Mouse (Mus musculus) embryonic facial prominence, embryonic 12.5 days (tissue): ENCODE results near the gene Srarp. TPM values are rescaled to one million over a fixed set of nuclear protein-coding genes. Genes with fewer than 3 reads are reported as not detected.

Experiments used
- ATAC-seq: fragments of 200-750 bp; cut with Nextera tagmentation; 2 replicates; pipeline ENCODE4 v1.8.0; 2017; ENCODE audit not compliant: insufficient number of reproducible peaks, insufficient read depth, low FRiP score, low TSS enrichment
- H3K27ac ChIP-seq: fragments of 300-500 bp; sonication (generic); 2 replicates; pipeline ENCODE4 v1.5.1; 2016; ENCODE audit warnings: mild to moderate bottlenecking
- H3K27me3 ChIP-seq: fragments of 300-500 bp; sonication (generic); 2 replicates; pipeline ENCODE4 v1.6.1; 2016; ENCODE audit warnings: mild to moderate bottlenecking, moderate library complexity
- H3K36me3 ChIP-seq: fragments of 300-500 bp; sonication (generic); 2 replicates; pipeline ENCODE4 v1.6.1; 2016; ENCODE audit warnings: mild to moderate bottlenecking
- H3K4me1 ChIP-seq: fragments of 300-500 bp; sonication (generic); 2 replicates; pipeline ENCODE4 v1.6.1; 2016
- H3K4me2 ChIP-seq: fragments of 300-500 bp; sonication (generic); replicated peaks from 2 replicates; pipeline ENCODE4 v1.6.1; 2016; ENCODE audit warnings: mild to moderate bottlenecking, moderate library complexity
- H3K4me3 ChIP-seq: fragments of 300-500 bp; sonication (generic); 2 replicates; pipeline ENCODE4 v1.5.1; 2016; ENCODE audit warnings: mild to moderate bottlenecking
- H3K9ac ChIP-seq: fragments of 300-500 bp; sonication (generic); 2 replicates; pipeline ENCODE4 v1.6.1; 2016; ENCODE audit warnings: mild to moderate bottlenecking, moderate library complexity
- H3K9me3 ChIP-seq: fragments of 300-500 bp; sonication (generic); 2 replicates; pipeline ENCODE4 v1.6.1; 2016; ENCODE audit warnings: mild to moderate bottlenecking, moderate library complexity
- WGBS: fragments of 180-500 bp; shearing (Covaris S2); methylation state at CpG from one replicate; pipeline ENCODE4 v1.1.7; 2016; 5-methylcytosine and 5-hydroxymethylcytosine counted together
- polyA plus RNA-seq: library from polyadenylated mRNA; unstranded; fragments of >200 nt; fragmentation: Nextera tagmentation; extraction: Ambion mirVana; gene quantifications from 2 replicates; pipeline ENCODE4 v1.2.1, GENCODE M21; 2016

The Srarp gene
- polyA plus RNA-seq, 1 experiment from 2014 or later, result not detected

GRCm38 (mm10) chr4:141439083-141439803, 3.3 kb upstream of the Srarp start:
- no peak overlapping the region for H3K9ac ChIP-seq
- H3K4me2 ChIP-seq, result no peak overlapping the region
- no peak overlapping the region for H3K4me3 ChIP-seq
- WGBS, result 86% methylated on average over 12 of the region's 12 CpGs
- no peak overlapping the region for H3K27ac ChIP-seq
- no peaks in the 10 kb centered on the region for H3K4me1 ChIP-seq
- no peaks in the 10 kb centered on the region for H3K9me3 ChIP-seq
- no peaks in the 10 kb centered on the region for H3K36me3 ChIP-seq
- H3K27me3 ChIP-seq, result no peaks in the 10 kb centered on the region
- no peak for ATAC-seq

GRCm38 (mm10) chr4:141433191-141433590, 2.7 kb downstream of the Srarp start:
- Histone ChIP-seq H3K4me2 (no peak overlapping the region), H3K27ac (no peak overlapping the region), H3K4me1 (no peaks in the 10 kb centered on the region), H3K9ac (no peak overlapping the region), H3K27me3 (no peaks in the 10 kb centered on the region), H3K4me3 (no peak overlapping the region), H3K9me3 (no peaks in the 10 kb centered on the region), H3K36me3 (no peaks in the 10 kb centered on the region)
- no peak for ATAC-seq
- WGBS, result 83% methylated on average over 18 of the region's 18 CpGs

GRCm38 (mm10) chr4:141432666-141433065, 3.2 kb downstream of the Srarp start:
- Histone ChIP-seq H3K4me1 (no peaks in the 10 kb centered on the region), H3K36me3 (no peaks in the 10 kb centered on the region), H3K9ac (no peak overlapping the region), H3K9me3 (no peaks in the 10 kb centered on the region), H3K4me3 (no peak overlapping the region), H3K27ac (no peak overlapping the region), H3K4me2 (no peak overlapping the region), H3K27me3 (0 out of 2 replicates have a peak, but pooled peaks cover 2% of the 10 kb centered on the region)
- WGBS, result 67% methylated on average over 14 of the region's 14 CpGs
- ATAC-seq, result no peak

GRCm38 (mm10) chr4:141430997-141431396, 4.9 kb downstream of the Srarp start:
- 49% methylated on average over 9 of the region's 9 CpGs for WGBS

GRCm38 (mm10) chr4:141429847-141430246, 6.1 kb downstream of the Srarp start:
- H3K4me1 ChIP-seq, result peaks cover 12% of the 10 kb centered on the region; the same call in 1 of the 2 replicates
- no peak overlapping the region for H3K4me3 ChIP-seq
- no peaks in the 10 kb centered on the region for H3K9me3 ChIP-seq
- no peak for ATAC-seq
- no peaks in the 10 kb centered on the region for H3K36me3 ChIP-seq
- no peak overlapping the region for H3K9ac ChIP-seq
- peaks cover 8% of the 10 kb centered on the region for H3K27me3 ChIP-seq
- H3K27ac ChIP-seq, result no peak overlapping the region
- WGBS, result 48% methylated on average over 9 of the region's 9 CpGs
- no peak overlapping the region for H3K4me2 ChIP-seq

More at GRCm38 (mm10) chr4:141430997-141431396, 4.9 kb downstream of the Srarp start:
- Histone ChIP-seq H3K9ac (no peak overlapping the region), H3K4me1 (peaks cover 2% of the 10 kb centered on the region; the same call in 1 of the 2 replicates), H3K4me2 (no peak overlapping the region), H3K4me3 (no peak overlapping the region), H3K27me3 (0 out of 2 replicates have a peak, but pooled peaks cover 4% of the 10 kb centered on the region), H3K36me3 (no peaks in the 10 kb centered on the region), H3K9me3 (no peaks in the 10 kb centered on the region), H3K27ac (no peak overlapping the region)
- no peak for ATAC-seq

- H3K4me3 ChIP-seq, result no peak overlapping the region
- H3K4me1 ChIP-seq, result peaks cover 12% of the 10 kb centered on the region; the same call in 1 of the 2 replicates
- no peak overlapping the region for H3K27ac ChIP-seq
- WGBS, result 79% methylated on average over 6 of the region's 6 CpGs
- no peak overlapping the region for H3K4me2 ChIP-seq
- H3K9me3 ChIP-seq, result no peaks in the 10 kb centered on the region
- no peak for ATAC-seq
- H3K36me3 ChIP-seq, result no peaks in the 10 kb centered on the region
- no peak overlapping the region for H3K9ac ChIP-seq
- H3K27me3 ChIP-seq, result peaks cover 12% of the 10 kb centered on the region
Measured at GRCm38 (mm10) chr4:141429381-141429780, 6.5 kb downstream of the Srarp start.

GRCm38 (mm10) chr4:141427921-141428320, 8.0 kb downstream of the Srarp start:
- WGBS, result 84% methylated on average over 13 of the region's 13 CpGs
- H3K4me2 ChIP-seq, result no peak overlapping the region
- no peak overlapping the region for H3K9ac ChIP-seq
- H3K4me3 ChIP-seq, result no peak overlapping the region
- ATAC-seq, result no peak
- no peaks in the 10 kb centered on the region for H3K36me3 ChIP-seq
- no peak overlapping the region for H3K27ac ChIP-seq
- H3K4me1 ChIP-seq, result peaks cover 12% of the 10 kb centered on the region; the same call in 1 of the 2 replicates
- no peaks in the 10 kb centered on the region for H3K9me3 ChIP-seq
- peaks cover 17% of the 10 kb centered on the region for H3K27me3 ChIP-seq

- Histone ChIP-seq H3K9ac (no peak overlapping the region), H3K4me2 (no peak overlapping the region), H3K4me1 (peaks cover 12% of the 10 kb centered on the region; the same call in 1 of the 2 replicates), H3K27ac (no peak overlapping the region), H3K27me3 (peaks cover 17% of the 10 kb centered on the region), H3K36me3 (no peaks in the 10 kb centered on the region), H3K4me3 (no peak overlapping the region), H3K9me3 (no peaks in the 10 kb centered on the region)
- no peak for ATAC-seq
- 73% methylated on average over 10 of the region's 10 CpGs for WGBS
Measured at GRCm38 (mm10) chr4:141426796-141427745, 8.8 kb downstream of the Srarp start.

- peak overlapping the region; percentile 35 for H3K9ac ChIP-seq
- peak overlapping the region; percentile 75 for H3K4me2 ChIP-seq
- no peak overlapping the region for H3K27ac ChIP-seq
- peaks cover 17% of the 10 kb centered on the region for H3K27me3 ChIP-seq
- WGBS, result 3% methylated on average over 36 of the region's 36 CpGs
- no peaks in the 10 kb centered on the region for H3K36me3 ChIP-seq
- H3K9me3 ChIP-seq, result no peaks in the 10 kb centered on the region
- H3K4me3 ChIP-seq, result peak overlapping the region; percentile 43
- ATAC-seq, result peak; percentile 83
- H3K4me1 ChIP-seq, result peaks cover 12% of the 10 kb centered on the region; the same call in 1 of the 2 replicates
Measured at GRCm38 (mm10) chr4:141425484-141426479, 10.1 kb downstream of the Srarp start.

GRCm38 (mm10) chr4:141423691-141424431, 12.0 kb downstream of the Srarp start:
- no peak overlapping the region for H3K9ac ChIP-seq
- 88% methylated on average over 13 of the region's 13 CpGs for WGBS

More at GRCm38 (mm10) chr4:141423691-141424431, 12.0 kb downstream of the Srarp start:
- Histone ChIP-seq H3K4me2 (no peak overlapping the region), H3K36me3 (no peaks in the 10 kb centered on the region), H3K4me3 (no peak overlapping the region), H3K9me3 (no peaks in the 10 kb centered on the region), H3K27ac (no peak overlapping the region), H3K4me1 (peaks cover 18% of the 10 kb centered on the region), H3K27me3 (peaks cover 17% of the 10 kb centered on the region)
- no peak for ATAC-seq
